Mouse (Mus musculus): Measurements from ENCODE around the gene Scn4a.

GRCm38 (mm10) chr11:106374979-106375378 is 21.9 kb upstream of the Scn4a start:
- TF ChIP-seq EP300 (optimal IDR thresholded peaks at IDR 0.05) = no peak
- no peak for TF ChIP-seq CTCF (IDR thresholded peaks at IDR 0.05; ENCODE audit: low read depth)
